Mouse (Mus musculus) heart, embryonic 10.5 days (tissue): ENCODE results near the gene Prdx3. TPM values are rescaled to one million over a fixed set of nuclear protein-coding genes. Genes with fewer than 3 reads are reported as not detected.

Experiments used
- DNase-seq: peaks from one replicate; pipeline ENCODE4 v3.0.0-alpha.2; 2017; ENCODE audit warnings: low spot score
- H3K27ac ChIP-seq: fragments of 300-500 bp; sonication (generic); 2 replicates; pipeline ENCODE4 v1.5.1; 2016; ENCODE audit warnings: mild to moderate bottlenecking
- H3K27me3 ChIP-seq: fragments of 300-500 bp; sonication (generic); 2 replicates; pipeline ENCODE4 v1.6.1; 2016; ENCODE audit warnings: mild to moderate bottlenecking; ENCODE audit not compliant: poor library complexity, insufficient read depth, severe bottlenecking
- H3K36me3 ChIP-seq: fragments of 300-500 bp; sonication (generic); 2 replicates; pipeline ENCODE4 v1.6.1; 2016; ENCODE audit warnings: mild to moderate bottlenecking, moderate library complexity
- H3K4me1 ChIP-seq: fragments of 300-500 bp; sonication (generic); 2 replicates; pipeline ENCODE4 v1.6.1; 2016; ENCODE audit warnings: mild to moderate bottlenecking
- H3K4me3 ChIP-seq: fragments of 300-500 bp; sonication (generic); 2 replicates; pipeline ENCODE4 v1.5.1; 2016; ENCODE audit warnings: mild to moderate bottlenecking, moderate library complexity
- H3K9me3 ChIP-seq: fragments of 300-500 bp; sonication (generic); 2 replicates; pipeline ENCODE4 v1.6.1; 2016; ENCODE audit warnings: mild to moderate bottlenecking, moderate library complexity
- WGBS: fragments of 180-500 bp; shearing (Covaris S2); methylation state at CpG from one replicate; pipeline ENCODE4 v1.1.7; 2016; 5-methylcytosine and 5-hydroxymethylcytosine counted together
- polyA plus RNA-seq: library from polyadenylated mRNA; unstranded; fragments of >200 nt; fragmentation: Nextera tagmentation; extraction: Ambion mirVana; gene quantifications from 2 replicates; pipeline ENCODE4 v1.2.1, GENCODE M21; 2016

Gene Prdx3
- polyA plus RNA-seq, 1 experiment from 2014 or later, result 181 TPM

DNA sequence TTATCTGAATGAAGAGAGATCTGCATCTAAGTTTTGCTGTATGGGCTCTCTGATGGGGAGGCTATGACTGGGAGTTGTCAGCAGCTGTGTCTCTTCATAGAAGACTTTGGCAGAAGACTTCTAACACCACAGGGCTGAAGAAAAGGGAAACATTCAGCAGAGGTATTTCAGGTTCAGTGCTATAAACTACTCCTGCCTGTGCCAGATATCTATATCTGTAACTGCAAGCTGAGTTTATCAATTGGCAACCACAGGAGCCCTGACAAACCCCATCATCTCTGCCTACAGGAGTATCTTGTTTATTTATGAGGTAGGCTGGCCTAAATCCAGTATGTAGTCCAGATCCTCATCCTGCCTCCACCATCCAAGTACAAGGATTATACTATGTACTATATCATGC lies 31.0 kb downstream of the Prdx3 start:
- DNase-seq, result no peak
- no peak overlapping the region for H3K27ac ChIP-seq
- H3K4me3 ChIP-seq, result no peak overlapping the region
- H3K4me1 ChIP-seq, result peaks cover 3% of the 10 kb centered on the region; the same call in 1 of the 2 replicates
- peaks cover 13% of the 10 kb centered on the region; the same call in 1 of the 2 replicates for H3K36me3 ChIP-seq
- no peaks in the 10 kb centered on the region for H3K9me3 ChIP-seq
- H3K27me3 ChIP-seq, result no peaks in the 10 kb centered on the region

DNA sequence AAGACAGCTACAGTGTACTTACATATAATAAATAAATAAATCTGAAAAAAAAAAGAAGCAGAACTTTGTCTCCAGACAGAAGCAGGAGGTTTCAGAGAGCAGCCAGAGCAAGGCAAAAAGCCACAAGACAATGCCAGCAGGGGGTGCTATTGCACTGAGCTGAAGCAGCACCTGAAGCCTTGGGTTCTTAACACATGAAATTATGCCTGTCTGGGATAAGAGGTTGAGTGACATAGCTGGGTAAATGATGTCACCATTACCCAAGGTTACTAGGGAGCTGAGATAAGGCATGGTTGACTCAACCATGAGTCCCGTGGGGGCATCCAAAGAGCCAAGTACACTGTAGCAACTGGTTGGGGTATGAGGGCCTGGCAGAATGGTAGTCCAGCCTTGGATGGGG lies 36.6 kb downstream of the Prdx3 start:
- peaks cover 3% of the 10 kb centered on the region; the same call in 1 of the 2 replicates for H3K4me1 ChIP-seq
- H3K27ac ChIP-seq, result no peak overlapping the region
- H3K36me3 ChIP-seq, result peaks cover 52% of the 10 kb centered on the region
- H3K4me3 ChIP-seq, result no peak overlapping the region
- WGBS, result 44% methylated on average over 1 of the region's 1 CpGs
- no peaks in the 10 kb centered on the region for H3K9me3 ChIP-seq
- no peaks in the 10 kb centered on the region for H3K27me3 ChIP-seq
- peak; percentile 85 for DNase-seq

DNA sequence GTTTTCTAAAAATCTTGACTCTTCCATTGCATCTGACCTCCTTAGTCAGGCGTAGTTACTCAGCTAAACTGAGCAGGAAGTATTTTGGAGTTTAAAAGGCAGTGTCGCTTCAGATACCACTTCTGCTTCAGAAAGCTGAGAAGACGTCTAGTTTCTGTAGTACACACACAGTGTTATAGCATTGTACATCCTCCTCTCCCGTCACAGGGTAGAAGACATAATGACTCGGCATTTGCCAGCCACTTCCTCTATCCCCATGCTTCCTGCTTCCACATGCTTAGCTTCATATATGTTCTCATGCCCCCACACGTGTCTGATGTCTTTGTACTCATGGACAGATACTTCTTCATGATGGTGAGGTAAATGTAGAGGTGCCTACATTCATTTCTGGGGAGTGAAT lies 55.7 kb downstream of the Prdx3 start:
- H3K4me1 ChIP-seq, result no peaks in the 10 kb centered on the region
- H3K36me3 ChIP-seq, result peaks cover 83% of the 10 kb centered on the region
- no peaks in the 10 kb centered on the region for H3K27me3 ChIP-seq
- 91% methylated on average over 6 of the region's 6 CpGs for whole genome bisulfite sequencing
- H3K27ac ChIP-seq, result no peak overlapping the region
- no peaks in the 10 kb centered on the region for H3K9me3 ChIP-seq
- no peak for DNase-seq
- no peak overlapping the region for H3K4me3 ChIP-seq

Other genes with a start within 250 kb of the Prdx3 start
- 1.1 and 1.2 TPM in 2 replicates for gene Nanos1, start 118.6 kb downstream of the Prdx3 start, polyA plus RNA-seq
- 135 and 153 TPM in 2 replicates for gene Eif3a, start 83.9 kb downstream of the Prdx3 start, polyA plus RNA-seq
- gene Fam45a, start 63.0 kb downstream of the Prdx3 start, polyA plus RNA-seq, result 28.5 and 30.6 TPM in 2 replicates
- gene Sfxn4, start 13.1 kb downstream of the Prdx3 start, polyA plus RNA-seq, result 7.9 and 10.1 TPM in 2 replicates
- 4.2 and 4.3 TPM in 2 replicates for gene Grk5, start 15.2 kb upstream of the Prdx3 start, polyA plus RNA-seq